Mouse (Mus musculus) intestine, embryonic 14.5 days (tissue): ENCODE data around the gene Tspan9. TPM values are rescaled to one million over a fixed set of nuclear protein-coding genes. Genes with fewer than 3 reads are reported as not detected.

Source experiments
- ATAC-seq: fragments of 200-750 bp; cut with Nextera tagmentation; replicated peaks from 2 replicates; pipeline ENCODE4 v1.8.0; 2017; ENCODE audit warnings: low read depth, moderate number of reproducible peaks, moderate TSS enrichment, moderate library complexity; ENCODE audit not compliant: low FRiP score, low TSS enrichment
- DNase-seq: peaks from one replicate; pipeline ENCODE4 v3.0.0-alpha.2; 2018; ENCODE audit warnings: low spot score
- H3K27ac ChIP-seq: fragments of 300-500 bp; sonication (generic); 2 replicates; pipeline ENCODE4 v1.5.1; 2014; ENCODE audit warnings: low read depth, mild to moderate bottlenecking, control low read depth
- H3K27me3 ChIP-seq: fragments of 300-500 bp; sonication (generic); replicated peaks from 2 replicates; pipeline ENCODE4 v1.6.1; 2014; ENCODE audit warnings: low read length, control low read depth; ENCODE audit not compliant: control insufficient read depth, insufficient read depth
- H3K36me3 ChIP-seq: fragments of 300-500 bp; sonication (generic); 2 replicates; pipeline ENCODE4 v1.6.1; 2014; ENCODE audit warnings: low read length, control low read depth; ENCODE audit not compliant: control insufficient read depth, insufficient read depth
- H3K4me1 ChIP-seq: fragments of 300-500 bp; sonication (generic); replicated peaks from 2 replicates; pipeline ENCODE4 v1.6.1; 2014; ENCODE audit warnings: low read length, control low read depth, mixed read lengths; ENCODE audit not compliant: control insufficient read depth, insufficient read depth
- H3K4me2 ChIP-seq: fragments of 300-500 bp; sonication (generic); 2 replicates; pipeline ENCODE4 v1.6.1; 2014; ENCODE audit warnings: low read length
- H3K4me3 ChIP-seq: fragments of 300-500 bp; sonication (generic); 2 replicates; pipeline ENCODE4 v1.5.1; 2014; ENCODE audit warnings: low read depth, low read length, control low read depth, mixed read lengths
- H3K9ac ChIP-seq: fragments of 300-500 bp; sonication (generic); 2 replicates; pipeline ENCODE4 v1.6.1; 2014; ENCODE audit warnings: mild to moderate bottlenecking, low read length
- H3K9me3 ChIP-seq: fragments of 300-500 bp; sonication (generic); 2 replicates; pipeline ENCODE4 v1.6.1; 2016; ENCODE audit warnings: low read length, control low read depth; ENCODE audit not compliant: control insufficient read depth
- WGBS: fragments of 180-500 bp; shearing (Covaris S2); extraction: QIAGEN DNeasy Blood & Tissue Kit; methylation state at CpG from one replicate; pipeline ENCODE4 v1.1.7; 2014; 5-methylcytosine and 5-hydroxymethylcytosine counted together
- polyA plus RNA-seq: library from polyadenylated mRNA; unstranded; fragments of >200 nt; fragmentation: Nextera tagmentation; extraction: Ambion mirVana; gene quantifications from 2 replicates; pipeline ENCODE4 v1.2.1, GENCODE M21; 2014

Gene Tspan9
- polyA plus RNA-seq, 1 experiment from 2014 or later = 113 TPM

DNA sequence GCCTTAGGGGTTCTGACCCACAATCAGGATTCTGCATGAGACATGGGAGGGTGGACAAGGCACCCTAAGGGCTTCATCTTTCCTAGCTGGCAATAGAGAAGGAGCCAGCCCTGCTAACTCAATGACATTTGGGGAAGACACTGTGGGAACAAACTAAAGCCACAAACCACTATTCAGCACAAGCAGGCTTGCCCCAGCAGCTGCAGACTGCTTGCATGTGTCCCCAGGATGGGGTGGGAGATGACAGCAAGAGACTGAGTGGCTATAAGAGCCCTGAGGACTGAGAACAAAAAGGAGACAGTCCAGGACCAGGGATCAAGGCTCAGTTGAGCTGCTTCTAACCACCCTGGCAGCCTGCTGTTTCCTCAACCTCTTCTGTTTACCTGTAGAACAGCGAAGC, 141.8 kb downstream of the Tspan9 start:
- 58% methylated on average over 1 of the region's 1 CpGs for WGBS
- H3K4me3 ChIP-seq = no peak overlapping the region
- no peaks in the 10 kb centered on the region for H3K9me3 ChIP-seq
- ATAC-seq (no peak), DNase-seq (no peak)
- H3K9ac ChIP-seq = no peak overlapping the region
- H3K4me2 ChIP-seq = no peak overlapping the region
- H3K4me1 ChIP-seq = peaks cover 43% of the 10 kb centered on the region
- H3K27ac ChIP-seq = no peak overlapping the region
- H3K27me3 ChIP-seq = no peaks in the 10 kb centered on the region
- H3K36me3 ChIP-seq = no peaks in the 10 kb centered on the region

DNA sequence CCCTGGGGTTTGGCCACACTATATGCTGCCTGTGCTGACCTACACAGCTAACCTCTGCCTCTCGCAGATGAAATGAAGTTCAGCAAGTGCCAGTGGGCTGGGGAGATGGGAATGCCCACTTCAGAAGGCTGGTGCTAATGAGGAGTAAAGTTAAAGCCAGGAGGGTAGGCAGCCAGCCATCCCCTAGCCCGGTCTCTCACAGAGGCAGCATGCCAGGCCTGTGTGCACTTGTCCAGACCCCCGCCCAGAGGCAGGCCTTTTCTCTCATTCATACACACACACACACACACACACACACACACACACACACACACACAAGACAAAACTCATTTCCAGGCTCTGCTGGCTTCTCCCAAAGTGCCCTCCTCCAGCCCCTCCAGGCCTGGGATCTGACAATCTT, 142.6 kb downstream of the Tspan9 start:
- no peaks in the 10 kb centered on the region for H3K36me3 ChIP-seq
- no peak for DNase-seq
- no peak for ATAC-seq
- no peaks in the 10 kb centered on the region for H3K27me3 ChIP-seq
- peaks cover 38% of the 10 kb centered on the region for H3K4me1 ChIP-seq
- no peaks in the 10 kb centered on the region for H3K9me3 ChIP-seq
- no peak overlapping the region for H3K27ac ChIP-seq
- 81% methylated on average over 3 of the region's 3 CpGs for WGBS
- no peak overlapping the region for H3K4me2 ChIP-seq
- H3K4me3 ChIP-seq = no peak overlapping the region
- H3K9ac ChIP-seq = no peak overlapping the region

DNA sequence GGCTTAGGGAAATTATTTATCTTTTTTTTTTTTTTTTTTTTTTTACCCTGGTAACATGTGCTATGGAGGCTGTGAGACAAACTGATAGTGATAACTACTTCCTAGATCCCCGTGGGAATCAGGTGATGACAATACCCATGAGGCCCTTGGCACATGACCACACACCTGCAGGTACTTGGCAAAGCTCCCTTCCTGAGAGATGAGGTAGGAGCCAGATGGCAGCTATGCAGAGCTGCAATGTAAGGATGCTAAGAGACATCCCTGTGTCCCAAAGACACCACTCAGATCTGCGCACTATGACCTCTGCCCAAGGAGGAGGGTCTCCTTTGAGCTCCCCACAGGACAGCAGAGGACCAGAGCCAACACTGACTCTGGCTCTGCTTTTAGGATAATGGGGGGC, 144.3 kb downstream of the Tspan9 start:
- H3K36me3 ChIP-seq = no peaks in the 10 kb centered on the region
- no peak overlapping the region for H3K9ac ChIP-seq
- ATAC-seq = no peak
- peaks cover 25% of the 10 kb centered on the region for H3K4me1 ChIP-seq
- no peak overlapping the region for H3K27ac ChIP-seq
- H3K27me3 ChIP-seq = no peaks in the 10 kb centered on the region
- H3K9me3 ChIP-seq = no peaks in the 10 kb centered on the region
- no peak overlapping the region for H3K4me2 ChIP-seq
- WGBS = 83% methylated on average over 2 of the region's 2 CpGs
- no peak overlapping the region for H3K4me3 ChIP-seq
- no peak for DNase-seq

DNA sequence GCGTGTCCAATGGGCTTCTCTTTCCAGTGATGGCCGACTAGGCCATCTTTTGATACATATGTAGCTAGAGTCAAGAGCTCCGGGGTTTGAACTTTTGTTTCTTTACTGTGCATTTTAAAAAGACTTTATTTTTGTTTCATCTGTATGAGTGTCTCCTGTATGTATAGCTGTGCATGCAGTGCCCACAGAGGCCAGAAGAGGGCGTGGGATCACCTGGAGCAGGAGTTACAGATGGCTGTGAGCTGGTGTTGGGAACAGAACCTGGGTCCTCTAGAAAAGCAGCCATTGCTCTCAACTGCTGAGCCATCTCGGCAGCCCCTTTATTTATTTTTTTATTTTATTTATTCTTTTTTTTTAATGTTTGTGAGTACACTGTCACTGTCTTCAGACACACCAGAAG, 146.5 kb downstream of the Tspan9 start:
- no peaks in the 10 kb centered on the region for H3K9me3 ChIP-seq
- 86% methylated on average over 5 of the region's 5 CpGs for WGBS

DNA sequence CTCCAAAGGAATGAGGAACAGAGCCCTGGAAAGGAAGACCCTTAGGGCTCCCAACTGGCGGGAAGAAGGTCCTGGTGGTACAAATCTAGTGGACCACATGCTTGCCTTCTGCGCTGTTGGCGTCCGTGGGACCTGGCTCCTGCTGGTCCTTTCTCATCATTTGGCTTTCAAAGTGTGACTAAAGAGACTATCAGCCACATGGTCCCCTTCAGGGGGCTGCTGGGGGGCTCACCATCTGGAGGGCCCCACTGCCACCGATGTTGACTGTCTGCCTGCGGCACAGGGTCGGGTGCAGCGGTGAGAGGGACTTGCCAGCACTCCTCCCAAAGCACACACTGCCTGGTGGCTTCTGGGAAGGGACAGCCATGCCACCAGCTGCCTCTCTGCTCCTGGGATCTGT, 150.4 kb downstream of the Tspan9 start:
- Histone ChIP-seq H3K27ac (no peak overlapping the region), H3K36me3 (peaks cover 4% of the 10 kb centered on the region; the same call in 1 of the 2 replicates), H3K9me3 (no peaks in the 10 kb centered on the region), H3K4me1 (peaks cover 20% of the 10 kb centered on the region), H3K9ac (no peak overlapping the region), H3K4me2 (no peak overlapping the region), H3K4me3 (no peak overlapping the region), H3K27me3 (no peaks in the 10 kb centered on the region)
- ATAC-seq = no peak
- WGBS = 90% methylated on average over 8 of the region's 8 CpGs
- DNase-seq = no peak

More for the DNA sequence above, 146.5 kb downstream of the Tspan9 start:
- ATAC-seq = no peak
- no peak overlapping the region for H3K4me2 ChIP-seq
- H3K4me1 ChIP-seq = peaks cover 9% of the 10 kb centered on the region
- H3K27ac ChIP-seq = no peak overlapping the region
- peaks cover 4% of the 10 kb centered on the region; the same call in 1 of the 2 replicates for H3K36me3 ChIP-seq
- H3K4me3 ChIP-seq = no peak overlapping the region
- no peak overlapping the region for H3K9ac ChIP-seq
- H3K27me3 ChIP-seq = no peaks in the 10 kb centered on the region
- no peak for DNase-seq

DNA sequence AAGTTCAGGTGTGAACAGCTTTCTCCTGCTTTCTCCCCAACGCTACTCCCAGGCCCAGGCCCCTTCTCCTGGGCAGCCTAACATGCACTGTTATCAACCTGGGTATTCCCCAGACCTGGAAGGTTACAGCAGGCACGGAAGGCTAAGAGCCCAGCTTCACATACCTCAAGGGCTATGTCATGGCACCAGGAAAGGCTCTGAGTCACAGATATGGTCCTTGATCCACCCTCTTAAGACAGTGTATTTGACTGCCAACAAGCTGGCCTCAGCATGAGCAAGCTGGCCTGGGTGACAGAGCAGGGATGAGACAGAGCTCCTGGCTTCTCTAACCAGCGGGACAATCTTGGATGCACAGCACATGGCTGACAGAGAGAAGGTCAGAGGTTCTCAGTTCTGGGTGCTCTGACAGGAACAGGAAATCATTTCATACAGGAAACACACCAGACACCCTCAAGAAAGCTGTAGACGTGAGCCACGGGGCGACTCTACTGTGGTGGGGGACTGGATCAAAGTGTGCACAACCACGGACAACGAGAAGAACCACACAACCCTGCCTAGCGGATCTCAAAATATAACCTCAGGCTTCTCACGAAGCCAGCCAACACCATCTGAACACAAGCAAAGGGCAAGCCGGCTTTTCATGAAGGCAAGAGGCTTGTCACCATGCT, 151.8 kb downstream of the Tspan9 start:
- Histone ChIP-seq H3K27ac (no peak overlapping the region), H3K27me3 (no peaks in the 10 kb centered on the region), H3K4me3 (no peak overlapping the region), H3K4me2 (no peak overlapping the region), H3K9ac (no peak overlapping the region), H3K9me3 (no peaks in the 10 kb centered on the region), H3K4me1 (peaks cover 20% of the 10 kb centered on the region), H3K36me3 (peaks cover 4% of the 10 kb centered on the region; the same call in 1 of the 2 replicates)
- DNase-seq (no peak), ATAC-seq (no peak)
- WGBS = 71% methylated on average over 11 of the region's 11 CpGs

DNA sequence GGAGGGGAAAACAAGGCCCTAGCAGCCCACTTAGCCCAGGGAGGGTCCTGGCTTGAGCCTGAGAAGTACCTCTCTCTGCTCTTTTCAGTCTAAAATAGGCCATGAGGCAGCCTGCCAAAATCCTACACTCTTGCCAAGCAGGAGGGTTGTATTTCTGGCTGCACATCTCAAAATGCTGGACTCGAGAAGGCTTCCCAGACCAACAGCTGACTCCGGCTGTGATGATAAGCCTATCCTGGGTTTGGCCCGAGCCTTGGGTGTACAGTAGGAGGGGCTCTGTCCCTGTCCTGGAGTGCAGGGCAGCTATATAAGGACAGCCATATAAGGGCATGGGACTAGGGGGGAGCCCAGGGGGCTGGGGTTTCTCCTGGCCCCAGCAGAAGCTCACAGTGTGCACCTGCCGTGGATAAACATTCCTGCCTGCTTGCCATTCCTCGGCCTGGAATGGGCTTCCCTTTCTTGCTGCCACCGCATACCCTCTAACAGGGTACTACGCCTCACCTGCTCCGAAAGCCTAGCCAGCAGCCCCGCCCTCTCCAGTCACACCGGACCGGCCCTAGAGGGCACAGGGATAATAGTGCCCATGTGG, 153.7 kb downstream of the Tspan9 start:
- Histone ChIP-seq H3K9me3 (no peaks in the 10 kb centered on the region), H3K4me3 (no peak overlapping the region), H3K4me1 (peaks cover 20% of the 10 kb centered on the region), H3K36me3 (peaks cover 4% of the 10 kb centered on the region; the same call in 1 of the 2 replicates), H3K4me2 (no peak overlapping the region), H3K27ac (peak overlapping the region; percentile 66), H3K27me3 (no peaks in the 10 kb centered on the region), H3K9ac (no peak overlapping the region)
- WGBS = 56% methylated on average over 11 of the region's 11 CpGs
- DNase-seq (peak; percentile 71), ATAC-seq (peak; percentile 75)

DNA sequence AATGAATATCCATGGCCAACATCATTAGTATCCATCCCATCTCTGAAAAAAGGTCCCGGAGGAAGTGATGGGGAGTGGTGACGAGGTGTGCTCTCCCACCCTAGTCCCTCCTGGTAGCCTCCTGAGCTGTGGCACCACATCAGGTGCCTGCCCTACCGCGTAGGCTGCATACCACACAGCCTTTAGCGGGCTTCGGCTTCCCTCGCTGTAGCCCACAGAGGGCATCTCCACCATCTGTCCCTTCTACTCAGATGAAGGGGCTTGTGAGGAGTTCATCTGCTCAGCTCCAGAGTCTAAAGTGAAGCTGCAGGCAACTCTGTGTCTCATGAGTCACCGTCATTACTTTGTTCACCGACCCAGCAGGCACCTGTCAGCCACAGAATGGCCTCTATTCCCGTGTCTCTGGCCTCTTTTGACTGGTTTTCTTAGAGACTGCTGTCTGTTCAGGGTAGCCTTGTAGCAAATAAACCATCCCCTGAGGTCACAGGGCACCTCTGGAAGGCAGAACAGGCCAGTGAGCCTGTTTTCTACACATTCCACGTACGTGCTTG, 154.4 kb downstream of the Tspan9 start:
- no peak overlapping the region for H3K4me3 ChIP-seq
- ATAC-seq (no peak), DNase-seq (no peak)
- peak overlapping the region; percentile 66 for H3K27ac ChIP-seq
- no peaks in the 10 kb centered on the region for H3K9me3 ChIP-seq
- H3K27me3 ChIP-seq = no peaks in the 10 kb centered on the region
- WGBS = 77% methylated on average over 12 of the region's 12 CpGs
- peaks cover 4% of the 10 kb centered on the region; the same call in 1 of the 2 replicates for H3K36me3 ChIP-seq
- no peak overlapping the region for H3K9ac ChIP-seq
- H3K4me1 ChIP-seq = peaks cover 19% of the 10 kb centered on the region
- H3K4me2 ChIP-seq = no peak overlapping the region
